Mouse (Mus musculus) thymus, postnatal 36 days (tissue): ENCODE data around the gene Eipr1.
"Not testable (repeated sequence)": the region's sequence is repeated elsewhere in the genome, so short reads cannot be mapped to it uniquely, and the experiment has no call there.

Source experiments
- DNase-seq, 2 experiments: peaks; one replicate each; pipeline ENCODE4 v3.0.0; 2022; ENCODE audit warnings: mixed read lengths in 2 of 2

The Eipr1 gene

GRCm38 (mm10) chr12:28751508-28752263 lies at the start of gene Eipr1:
Gene Eipr1 (plus strand): TSS chr12:28751803.
- peak; percentile 77 to 87 for DNase-seq

GRCm38 (mm10) chr12:28704381-28704780 lies 47.2 kb upstream of the Eipr1 start:
- DNase-seq, result no peak

- DNase-seq, result no peak
Observed at GRCm38 (mm10) chr12:28705204-28705603, 46.4 kb upstream of the Eipr1 start.

GRCm38 (mm10) chr12:28708154-28708553 lies 43.4 kb upstream of the Eipr1 start:
- DNase-seq, result no peak

- DNase-seq, result no peak
Observed at GRCm38 (mm10) chr12:28710566-28711185, 40.9 kb upstream of the Eipr1 start.

GRCm38 (mm10) chr12:28714822-28715632 lies 36.6 kb upstream of the Eipr1 start:
- DNase-seq, result no peak

GRCm38 (mm10) chr12:28717066-28717465 lies 34.5 kb upstream of the Eipr1 start:
- no peak for DNase-seq

GRCm38 (mm10) chr12:28718106-28718505 lies 33.5 kb upstream of the Eipr1 start:
- DNase-seq, result no peak

- DNase-seq, result no peak
Observed at GRCm38 (mm10) chr12:28724366-28724765, 27.2 kb upstream of the Eipr1 start.

GRCm38 (mm10) chr12:28726204-28726603 lies 25.4 kb upstream of the Eipr1 start:
- no peak for DNase-seq

GRCm38 (mm10) chr12:28727061-28727460 lies 24.5 kb upstream of the Eipr1 start:
- no peak for DNase-seq

GRCm38 (mm10) chr12:28732631-28733030 lies 19.0 kb upstream of the Eipr1 start:
- no peak for DNase-seq

- DNase-seq, result not testable (repeated sequence)
Observed at GRCm38 (mm10) chr12:28733520-28734245, 17.9 kb upstream of the Eipr1 start.

- DNase-seq, result no peak
Observed at GRCm38 (mm10) chr12:28734271-28734670, 17.3 kb upstream of the Eipr1 start.

- no peak for DNase-seq
Observed at GRCm38 (mm10) chr12:28735293-28735692, 16.3 kb upstream of the Eipr1 start.

- no peak for DNase-seq
Observed at GRCm38 (mm10) chr12:28743328-28743727, 8.3 kb upstream of the Eipr1 start.

GRCm38 (mm10) chr12:28750021-28750633 lies 1.5 kb upstream of the Eipr1 start, which contains the start of gene Trappc12:
Gene Trappc12 (minus strand): TSS chr12:28750472.
- DNase-seq, result peak; percentile 84 to 89

- no peak for DNase-seq
Observed at GRCm38 (mm10) chr12:28750876-28751275, 727 bp upstream of the Eipr1 start.

GRCm38 (mm10) chr12:28756019-28756418 lies 4.4 kb downstream of the Eipr1 start:
- DNase-seq, result no peak

- DNase-seq, result no peak
Observed at GRCm38 (mm10) chr12:28769953-28770352, 18.4 kb downstream of the Eipr1 start.

- DNase-seq, result no peak
Observed at GRCm38 (mm10) chr12:28773815-28774214, 22.2 kb downstream of the Eipr1 start.

- no peak for DNase-seq
Observed at GRCm38 (mm10) chr12:28775120-28775519, 23.5 kb downstream of the Eipr1 start.
